Mouse (Mus musculus) ES-Bruce4 (cell line): ENCODE data around the gene Hopx.

Source experiments
- CTCF ChIP-seq: IDR thresholded peaks from one replicate; pipeline ENCODE4 v1.8.1; 2011; ENCODE audit warnings: low read depth, low read length
- EP300 ChIP-seq: IDR thresholded peaks from 2 replicates; pipeline ENCODE4 v1.6.1; 2011; ENCODE audit warnings: low read depth, low read length; ENCODE audit not compliant: insufficient read depth
- POLR2A ChIP-seq: IDR thresholded peaks from one replicate; pipeline ENCODE4 v1.8.1; 2011; ENCODE audit warnings: low read length; ENCODE audit not compliant: insufficient read depth

DNA sequence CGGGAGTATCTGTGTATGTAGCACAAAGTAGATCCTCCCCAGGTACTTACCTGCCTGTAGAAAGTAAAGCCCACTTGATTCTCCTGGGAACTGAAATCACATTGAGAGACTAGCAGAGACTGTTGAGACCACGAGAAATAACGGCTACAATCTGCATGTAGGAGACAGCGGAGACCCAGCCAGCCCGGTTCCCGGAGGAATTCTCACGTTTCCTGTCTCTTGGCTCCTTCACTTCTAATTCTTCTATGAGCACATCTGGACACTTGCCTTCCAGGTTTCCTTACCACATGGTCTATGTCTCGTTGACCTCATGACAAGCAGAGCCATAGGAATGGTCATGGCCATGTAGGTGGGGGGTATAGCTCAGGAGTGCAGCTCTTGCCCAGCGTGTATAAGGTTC lies 811 bp upstream of the Hopx start:
- TF ChIP-seq CTCF (no peak), EP300 (no peak), POLR2A (no peak)
